Mouse (Mus musculus) megakaryocyte progenitor cell, adult 5-6 weeks (primary cell): ENCODE measurements around the gene Lcn3. TPM values are rescaled to one million over a fixed set of nuclear protein-coding genes. Genes with fewer than 3 reads are reported as not detected.

Experiments
- total RNA-seq, 2 experiments: library from RNA; stranded (forward) in 1 of 2; stranded (reverse) in 1 of 2; fragments of 157-497, 149-512 nt in 1 of 2; fragments of 200-1000 nt in 1 of 2; gene quantifications; 2 replicates each; pipeline versions ENCODE4 v1.2.3 to v1.2.4; 2015 to 2017

Lcn3 gene
- total RNA-seq, 2 experiments from 2014 or later, result not detected

Other genes with a start within 250 kb of the Lcn3 start
- 9.7 and 10.8 TPM in 2 replicates for gene Traf2, start 218.6 kb upstream of the Lcn3 start, total RNA-seq (2015)
- 13.7 and 14.2 TPM in 2 replicates for gene Traf2, start 218.6 kb upstream of the Lcn3 start, total RNA-seq (2017)
- 141 and 144 TPM in 2 replicates for gene Edf1, start 207.7 kb upstream of the Lcn3 start, total RNA-seq (2015)
- gene Edf1, start 207.7 kb upstream of the Lcn3 start, total RNA-seq (2017), result 95.5 and 128 TPM in 2 replicates
- gene Mamdc4, start 190.7 kb upstream of the Lcn3 start, total RNA-seq (2015), result 0.42 and 0.86 TPM in 2 replicates
- 0.12 and 9.3 TPM in 2 replicates for gene Mamdc4, start 190.7 kb upstream of the Lcn3 start, total RNA-seq (2017)
- gene Phpt1, start 190.3 kb upstream of the Lcn3 start, total RNA-seq (2015), result 48.1 and 56.5 TPM in 2 replicates
- 29.6 and 35.4 TPM in 2 replicates for gene Phpt1, start 190.3 kb upstream of the Lcn3 start, total RNA-seq (2017)
- not detected in 2 replicates for gene Ajm1, start 183.8 kb upstream of the Lcn3 start, total RNA-seq (2015)
- gene Ajm1, start 183.8 kb upstream of the Lcn3 start, total RNA-seq (2017), result 0.10 TPM in 1 of 2 replicates, not detected in the other
- 37.4 and 49.5 TPM in 2 replicates for gene Rabl6, start 157.0 kb upstream of the Lcn3 start, total RNA-seq (2015)
- 54.9 and 86.7 TPM in 2 replicates for gene Rabl6, start 157.0 kb upstream of the Lcn3 start, total RNA-seq (2017)
- gene Ccdc183, start 147.9 kb upstream of the Lcn3 start, total RNA-seq (2015), result not detected in 2 replicates
- not detected in 2 replicates for gene Ccdc183, start 147.9 kb upstream of the Lcn3 start, total RNA-seq (2017)
- 9.9 and 17.4 TPM in 2 replicates for gene Tmem141, start 143.6 kb upstream of the Lcn3 start, total RNA-seq (2015)
- 18.1 and 18.6 TPM in 2 replicates for gene Tmem141, start 143.6 kb upstream of the Lcn3 start, total RNA-seq (2017)
- gene Fcna, start 137.5 kb upstream of the Lcn3 start, total RNA-seq (2015), result 0.68 and 1.4 TPM in 2 replicates
- 0.50 and 1.7 TPM in 2 replicates for gene Fcna, start 137.5 kb upstream of the Lcn3 start, total RNA-seq (2017)
- gene Lcn8, start 112.4 kb upstream of the Lcn3 start, total RNA-seq (2015), result not detected in 2 replicates
- not detected in 2 replicates for gene Lcn8, start 112.4 kb upstream of the Lcn3 start, total RNA-seq (2017)
- gene Lcn5, start 107.6 kb upstream of the Lcn3 start, total RNA-seq (2015), result not detected in 2 replicates
- not detected in 2 replicates for gene Lcn5, start 107.6 kb upstream of the Lcn3 start, total RNA-seq (2017)
- not detected in 2 replicates for gene Lcn6, start 88.8 kb upstream of the Lcn3 start, total RNA-seq (2015)
- gene Lcn6, start 88.8 kb upstream of the Lcn3 start, total RNA-seq (2017), result not detected in 2 replicates
- not detected in 2 replicates for gene Lcn10, start 82.8 kb upstream of the Lcn3 start, total RNA-seq (2015)
- not detected in 2 replicates for gene Lcn10, start 82.8 kb upstream of the Lcn3 start, total RNA-seq (2017)
- not detected in 2 replicates for gene Obp2a, start 65.5 kb upstream of the Lcn3 start, total RNA-seq (2015)
- gene Obp2a, start 65.5 kb upstream of the Lcn3 start, total RNA-seq (2017), result not detected in 2 replicates
- gene Bmyc, start 58.8 kb upstream of the Lcn3 start, total RNA-seq (2015), result 16.0 and 19.1 TPM in 2 replicates
- gene Bmyc, start 58.8 kb upstream of the Lcn3 start, total RNA-seq (2017), result 6.5 and 8.6 TPM in 2 replicates
- not detected in 2 replicates for gene Obp2b, start 28.6 kb upstream of the Lcn3 start, total RNA-seq (2015)
- gene Obp2b, start 28.6 kb upstream of the Lcn3 start, total RNA-seq (2017), result not detected in 2 replicates
- not detected in 2 replicates for gene Lcn11, start 11.4 kb downstream of the Lcn3 start, total RNA-seq (2015)
- gene Lcn11, start 11.4 kb downstream of the Lcn3 start, total RNA-seq (2017), result not detected in 2 replicates
- gene Gm13539, start 16.7 kb downstream of the Lcn3 start, total RNA-seq (2015), result not detected in 2 replicates
- gene Gm13539, start 16.7 kb downstream of the Lcn3 start, total RNA-seq (2017), result not detected in 2 replicates
- not detected in 2 replicates for gene Glt6d1, start 50.3 kb downstream of the Lcn3 start, total RNA-seq (2015)
- gene Glt6d1, start 50.3 kb downstream of the Lcn3 start, total RNA-seq (2017), result not detected in 2 replicates
- not detected in 2 replicates for gene Lcn9, start 57.6 kb downstream of the Lcn3 start, total RNA-seq (2015)
- gene Lcn9, start 57.6 kb downstream of the Lcn3 start, total RNA-seq (2017), result not detected in 2 replicates
- not detected in 2 replicates for gene Sohlh1, start 81.7 kb downstream of the Lcn3 start, total RNA-seq (2015)
- gene Sohlh1, start 81.7 kb downstream of the Lcn3 start, total RNA-seq (2017), result not detected in 2 replicates
- gene Kcnt1, start 98.2 kb downstream of the Lcn3 start, total RNA-seq (2015), result not detected in 2 replicates
- gene Kcnt1, start 98.2 kb downstream of the Lcn3 start, total RNA-seq (2017), result not detected in 2 replicates
- 12.5 and 13.2 TPM in 2 replicates for gene Camsap1, start 217.7 kb downstream of the Lcn3 start, total RNA-seq (2015)
- 7.9 and 14.2 TPM in 2 replicates for gene Camsap1, start 217.7 kb downstream of the Lcn3 start, total RNA-seq (2017)